Mouse (Mus musculus): Measurements from ENCODE around the gene Tril. TPM values are rescaled to one million over a fixed set of nuclear protein-coding genes. Genes with fewer than 3 reads are reported as not detected.

Tril gene
- polyA plus RNA-seq, 1 experiment from 2014 or later, result 8.3 TPM

GRCm38 (mm10) chr6:53806021-53806420, 14.6 kb downstream of the Tril start:
- Histone ChIP-seq H3K9ac (no peak overlapping the region), H3K36me3 (no peaks in the 10 kb centered on the region), H3K4me2 (no peak overlapping the region), H3K9me3 (replicated peaks) (no peaks in the 10 kb centered on the region), H3K27ac (ENCODE audit: poor library complexity, severe bottlenecking) (no peak overlapping the region), H3K4me1 (replicated peaks) (peaks cover 20% of the 10 kb centered on the region), H3K4me3 (no peak overlapping the region), H3K27me3 (replicated peaks) (no peaks in the 10 kb centered on the region)
- no peak for ATAC-seq (ENCODE audit: insufficient number of reproducible peaks, low FRiP score)
- 83% methylated on average over 5 of the region's 5 CpGs for WGBS

GRCm38 (mm10) chr6:53804145-53804544, 16.5 kb downstream of the Tril start:
- Histone ChIP-seq H3K9me3 (replicated peaks) (no peaks in the 10 kb centered on the region), H3K4me1 (replicated peaks) (peaks cover 20% of the 10 kb centered on the region), H3K36me3 (no peaks in the 10 kb centered on the region), H3K4me2 (no peak overlapping the region), H3K4me3 (no peak overlapping the region), H3K27ac (ENCODE audit: poor library complexity, severe bottlenecking) (no peak overlapping the region), H3K27me3 (replicated peaks) (no peaks in the 10 kb centered on the region), H3K9ac (no peak overlapping the region)
- WGBS, result 67% methylated on average over 6 of the region's 6 CpGs
- ATAC-seq (ENCODE audit: insufficient number of reproducible peaks, low FRiP score), result no peak

GRCm38 (mm10) chr6:53803551-53803950, 17.1 kb downstream of the Tril start:
- no peak overlapping the region for H3K4me2 ChIP-seq
- no peak overlapping the region for H3K27ac ChIP-seq (ENCODE audit: poor library complexity, severe bottlenecking)
- no peak for ATAC-seq (ENCODE audit: insufficient number of reproducible peaks, low FRiP score)
- 90% methylated on average over 4 of the region's 4 CpGs for WGBS
- H3K36me3 ChIP-seq, result no peaks in the 10 kb centered on the region
- no peaks in the 10 kb centered on the region for H3K27me3 ChIP-seq (replicated peaks)
- peaks cover 20% of the 10 kb centered on the region for H3K4me1 ChIP-seq (replicated peaks)
- H3K4me3 ChIP-seq, result no peak overlapping the region
- H3K9me3 ChIP-seq (replicated peaks), result no peaks in the 10 kb centered on the region
- H3K9ac ChIP-seq, result no peak overlapping the region

- no peak overlapping the region for H3K4me3 ChIP-seq
- no peak overlapping the region for H3K27ac ChIP-seq (ENCODE audit: poor library complexity, severe bottlenecking)
- H3K9ac ChIP-seq, result no peak overlapping the region
- H3K4me2 ChIP-seq, result no peak overlapping the region
- 35% methylated on average over 5 of the region's 5 CpGs for WGBS
- H3K9me3 ChIP-seq (replicated peaks), result no peaks in the 10 kb centered on the region
- H3K4me1 ChIP-seq (replicated peaks), result peaks cover 15% of the 10 kb centered on the region
- no peaks in the 10 kb centered on the region for H3K27me3 ChIP-seq (replicated peaks)
- no peaks in the 10 kb centered on the region for H3K36me3 ChIP-seq
- ATAC-seq (ENCODE audit: insufficient number of reproducible peaks, low FRiP score), result no peak
Observed at GRCm38 (mm10) chr6:53801893-53802286, 18.7 kb downstream of the Tril start.

GRCm38 (mm10) chr6:53801269-53801892, 19.2 kb downstream of the Tril start:
- Histone ChIP-seq H3K4me3 (no peak overlapping the region), H3K36me3 (no peaks in the 10 kb centered on the region), H3K4me2 (no peak overlapping the region), H3K27me3 (replicated peaks) (no peaks in the 10 kb centered on the region), H3K27ac (ENCODE audit: poor library complexity, severe bottlenecking) (no peak overlapping the region), H3K9me3 (replicated peaks) (no peaks in the 10 kb centered on the region), H3K4me1 (replicated peaks) (peaks cover 12% of the 10 kb centered on the region), H3K9ac (no peak overlapping the region)
- WGBS, result 48% methylated on average over 4 of the region's 4 CpGs
- no peak for ATAC-seq (ENCODE audit: insufficient number of reproducible peaks, low FRiP score)

- Histone ChIP-seq H3K9ac (no peak overlapping the region), H3K4me3 (no peak overlapping the region), H3K4me2 (no peak overlapping the region), H3K27ac (ENCODE audit: poor library complexity, severe bottlenecking) (no peak overlapping the region), H3K36me3 (no peaks in the 10 kb centered on the region), H3K9me3 (replicated peaks) (no peaks in the 10 kb centered on the region), H3K4me1 (replicated peaks) (peaks cover 12% of the 10 kb centered on the region), H3K27me3 (replicated peaks) (peaks cover 6% of the 10 kb centered on the region; the same call in 1 of the 2 replicates)
- 73% methylated on average over 3 of the region's 3 CpGs for WGBS
- ATAC-seq (ENCODE audit: insufficient number of reproducible peaks, low FRiP score), result no peak
Observed at GRCm38 (mm10) chr6:53798865-53799264, 21.8 kb downstream of the Tril start.

- Histone ChIP-seq H3K36me3 (no peaks in the 10 kb centered on the region), H3K27ac (ENCODE audit: poor library complexity, severe bottlenecking) (no peak overlapping the region), H3K4me2 (no peak overlapping the region), H3K4me3 (no peak overlapping the region), H3K4me1 (replicated peaks) (peaks cover 5% of the 10 kb centered on the region), H3K9ac (no peak overlapping the region), H3K9me3 (replicated peaks) (no peaks in the 10 kb centered on the region), H3K27me3 (replicated peaks) (peaks cover 9% of the 10 kb centered on the region; the same call in 1 of the 2 replicates)
- no peak for ATAC-seq (ENCODE audit: insufficient number of reproducible peaks, low FRiP score)
- 61% methylated on average over 3 of the region's 3 CpGs for WGBS
Observed at GRCm38 (mm10) chr6:53796835-53797234, 23.8 kb downstream of the Tril start.

- H3K9ac ChIP-seq, result no peak overlapping the region
- 18% methylated on average over 5 of the region's 5 CpGs for WGBS
- H3K36me3 ChIP-seq, result no peaks in the 10 kb centered on the region
Observed at GRCm38 (mm10) chr6:53795788-53796187, 24.8 kb downstream of the Tril start.

GRCm38 (mm10) chr6:53795078-53795477, 25.6 kb downstream of the Tril start:
- no peaks in the 10 kb centered on the region for H3K4me1 ChIP-seq (replicated peaks)
- no peak overlapping the region for H3K9ac ChIP-seq
- peak overlapping the region; percentile 40 for H3K4me2 ChIP-seq
- H3K36me3 ChIP-seq, result no peaks in the 10 kb centered on the region
- no peak for ATAC-seq (ENCODE audit: insufficient number of reproducible peaks, low FRiP score)
- no peak overlapping the region for H3K27ac ChIP-seq (ENCODE audit: poor library complexity, severe bottlenecking)
- peaks cover 9% of the 10 kb centered on the region; the same call in 1 of the 2 replicates for H3K27me3 ChIP-seq (replicated peaks)
- no peak overlapping the region for H3K4me3 ChIP-seq
- H3K9me3 ChIP-seq (replicated peaks), result no peaks in the 10 kb centered on the region
- 39% methylated on average over 11 of the region's 11 CpGs for WGBS

More at GRCm38 (mm10) chr6:53795788-53796187, 24.8 kb downstream of the Tril start:
- no peak overlapping the region for H3K4me2 ChIP-seq
- no peaks in the 10 kb centered on the region for H3K9me3 ChIP-seq (replicated peaks)
- no peak for ATAC-seq (ENCODE audit: insufficient number of reproducible peaks, low FRiP score)
- no peaks in the 10 kb centered on the region for H3K4me1 ChIP-seq (replicated peaks)
- no peak overlapping the region for H3K4me3 ChIP-seq
- peaks cover 9% of the 10 kb centered on the region; the same call in 1 of the 2 replicates for H3K27me3 ChIP-seq (replicated peaks)
- no peak overlapping the region for H3K27ac ChIP-seq (ENCODE audit: poor library complexity, severe bottlenecking)

GRCm38 (mm10) chr6:53794323-53794971, 26.2 kb downstream of the Tril start:
- Histone ChIP-seq H3K9ac (no peak overlapping the region), H3K9me3 (replicated peaks) (no peaks in the 10 kb centered on the region), H3K27ac (ENCODE audit: poor library complexity, severe bottlenecking) (no peak overlapping the region), H3K4me3 (no peak overlapping the region), H3K4me1 (replicated peaks) (no peaks in the 10 kb centered on the region), H3K27me3 (replicated peaks) (peaks cover 9% of the 10 kb centered on the region; the same call in 1 of the 2 replicates), H3K36me3 (no peaks in the 10 kb centered on the region), H3K4me2 (peak overlapping the region; percentile 40)
- 12% methylated on average over 17 of the region's 17 CpGs for WGBS
- ATAC-seq (ENCODE audit: insufficient number of reproducible peaks, low FRiP score), result no peak

- 40% methylated on average over 16 of the region's 16 CpGs for WGBS
Observed at GRCm38 (mm10) chr6:53782880-53783539, 37.6 kb downstream of the Tril start.

More at GRCm38 (mm10) chr6:53782880-53783539, 37.6 kb downstream of the Tril start:
- H3K4me3 ChIP-seq, result no peak overlapping the region
- H3K9ac ChIP-seq, result no peak overlapping the region
- H3K4me2 ChIP-seq, result no peak overlapping the region
- no peak overlapping the region for H3K27ac ChIP-seq (ENCODE audit: poor library complexity, severe bottlenecking)
- H3K36me3 ChIP-seq, result no peaks in the 10 kb centered on the region
- H3K27me3 ChIP-seq (replicated peaks), result 0 out of 2 replicates have a peak, but pooled peaks cover 5% of the 10 kb centered on the region
- no peak for ATAC-seq (ENCODE audit: insufficient number of reproducible peaks, low FRiP score)
- peaks cover 5% of the 10 kb centered on the region; the same call in 1 of the 2 replicates for H3K4me1 ChIP-seq (replicated peaks)
- no peaks in the 10 kb centered on the region for H3K9me3 ChIP-seq (replicated peaks)

Measured in heart, embryonic 12.5 days (tissue).